Mouse (Mus musculus) embryonic facial prominence, embryonic 10.5 days (tissue): ENCODE data around the gene Spin1. TPM values are rescaled to one million over a fixed set of nuclear protein-coding genes. Genes with fewer than 3 reads are reported as not detected.
"Not testable (repeated sequence)": the region's sequence is repeated elsewhere in the genome, so short reads cannot be mapped to it uniquely, and the experiment has no call there.

Source experiments
- DNase-seq: peaks from one replicate; pipeline ENCODE4 v3.0.0-alpha.2; 2017; ENCODE audit warnings: low spot score
- H3K27ac ChIP-seq: fragments of 300-500 bp; sonication (generic); replicated peaks from 2 replicates; pipeline ENCODE4 v1.5.1; 2016; ENCODE audit warnings: mild to moderate bottlenecking
- H3K27me3 ChIP-seq: fragments of 300-500 bp; sonication (generic); replicated peaks from 2 replicates; pipeline ENCODE4 v1.6.1; 2016; ENCODE audit warnings: low read depth, mild to moderate bottlenecking; ENCODE audit not compliant: poor library complexity, severe bottlenecking
- H3K36me3 ChIP-seq: fragments of 300-500 bp; sonication (generic); replicated peaks from 2 replicates; pipeline ENCODE4 v1.6.1; 2016; ENCODE audit warnings: mild to moderate bottlenecking, moderate library complexity
- H3K4me1 ChIP-seq: fragments of 300-500 bp; sonication (generic); 2 replicates; pipeline ENCODE4 v1.6.1; 2016
- H3K4me3 ChIP-seq: fragments of 300-500 bp; sonication (generic); 2 replicates; pipeline ENCODE4 v1.5.1; 2016; ENCODE audit warnings: mild to moderate bottlenecking, moderate library complexity
- H3K9me3 ChIP-seq: fragments of 300-500 bp; sonication (generic); 2 replicates; pipeline ENCODE4 v1.6.1; 2016; ENCODE audit warnings: mild to moderate bottlenecking
- WGBS: fragments of 180-500 bp; shearing (Covaris S2); methylation state at CpG from one replicate; pipeline ENCODE4 v1.1.7; 2016; 5-methylcytosine and 5-hydroxymethylcytosine counted together
- polyA plus RNA-seq: library from polyadenylated mRNA; unstranded; fragments of >200 nt; fragmentation: Nextera tagmentation; extraction: Ambion mirVana; gene quantifications from 2 replicates; pipeline ENCODE4 v1.2.1, GENCODE M21; 2016

The Spin1 gene
- polyA plus RNA-seq, 1 experiment from 2014 or later = 105 TPM

DNA sequence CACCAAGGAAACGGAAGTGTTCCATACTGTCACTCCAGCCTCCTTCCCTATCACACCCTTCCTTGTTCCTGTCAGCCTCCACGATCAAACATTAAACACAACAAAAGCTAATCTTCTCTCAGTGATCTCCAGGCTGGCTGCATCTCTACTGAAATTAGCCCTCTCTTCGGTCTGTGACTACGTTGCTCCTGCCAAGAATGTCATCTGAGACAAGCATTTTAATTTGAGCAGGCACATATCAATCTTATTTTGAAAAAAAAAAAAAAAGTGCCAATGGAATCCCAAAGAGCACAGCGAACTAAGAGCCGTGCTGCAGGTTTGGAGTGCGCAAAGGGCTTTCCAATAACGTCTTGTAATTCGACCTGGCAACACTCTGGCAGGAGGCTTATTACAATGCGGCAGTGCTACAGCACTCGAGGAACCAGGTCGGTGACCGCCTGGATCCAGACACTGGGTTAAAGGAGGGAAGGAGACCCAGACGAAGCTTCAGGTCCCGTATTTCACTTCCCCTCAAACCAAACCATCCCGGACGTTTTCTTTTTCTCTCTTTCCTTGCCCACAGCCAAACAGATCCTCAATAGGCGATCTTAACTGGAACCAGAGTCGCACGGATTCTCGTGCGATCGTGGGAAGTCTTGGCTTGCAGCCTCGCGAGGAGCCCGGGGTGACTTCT, 984 bp upstream of the Spin1 start:
- H3K27ac ChIP-seq = peak overlapping the region; percentile 100
- DNase-seq = peak; percentile 69
- WGBS = 7% methylated on average over 26 of the region's 26 CpGs

DNA sequence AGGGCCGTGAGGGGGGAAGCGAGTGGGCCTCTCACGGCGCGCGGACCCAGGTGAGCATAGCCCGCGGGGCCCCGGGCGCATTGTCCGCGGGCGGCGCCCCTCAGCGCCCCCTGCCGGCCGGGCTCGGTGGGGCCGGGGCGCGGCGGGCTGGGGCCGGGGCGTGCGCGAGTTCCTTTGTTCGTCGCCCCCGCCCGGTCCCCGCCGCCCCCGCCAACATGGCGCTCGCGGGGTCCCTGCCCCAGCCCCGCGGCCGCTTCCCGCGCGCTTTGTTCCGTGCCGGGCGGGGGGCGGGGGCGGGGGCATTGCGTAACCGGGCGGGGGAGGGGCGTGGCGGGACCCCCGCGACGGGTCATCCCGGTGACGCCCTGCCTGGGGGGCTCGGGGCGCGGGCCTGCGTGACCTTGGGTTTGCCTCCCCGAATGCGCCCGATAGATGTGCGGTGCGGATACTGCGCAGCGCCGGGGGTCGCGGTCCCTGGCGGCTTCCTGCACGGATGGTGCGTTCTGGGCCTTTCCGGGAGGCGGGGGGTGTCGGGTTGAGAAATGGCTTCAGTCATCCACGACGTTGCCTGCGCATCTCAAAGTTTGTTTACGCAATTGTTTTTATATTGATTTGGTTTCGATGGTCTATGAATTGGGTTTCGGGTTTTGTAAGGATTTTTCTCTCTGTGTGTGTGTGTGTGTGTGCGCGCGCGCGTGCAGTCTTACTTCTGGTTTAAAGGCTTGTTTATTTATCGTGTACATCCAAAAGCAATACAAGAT, 516 bp downstream of the Spin1 start:
- DNase-seq = peak; percentile 81

More for the DNA sequence above, 984 bp upstream of the Spin1 start:
- H3K4me3 ChIP-seq = peak overlapping the region; percentile 90
- H3K27me3 ChIP-seq = no peaks in the 10 kb centered on the region
- peaks cover 26% of the 10 kb centered on the region for H3K36me3 ChIP-seq
- H3K4me1 ChIP-seq = peaks cover 34% of the 10 kb centered on the region
- peaks cover 24% of the 10 kb centered on the region for H3K9me3 ChIP-seq

GRCm38 (mm10) chr13:51101777-51102132, 1.1 kb downstream of the Spin1 start:
- Histone ChIP-seq H3K36me3 (peaks cover 46% of the 10 kb centered on the region), H3K27me3 (no peaks in the 10 kb centered on the region), H3K4me3 (peak overlapping the region; percentile 90), H3K9me3 (peaks cover 39% of the 10 kb centered on the region), H3K4me1 (peaks cover 27% of the 10 kb centered on the region), H3K27ac (peak overlapping the region; percentile 100)
- 37% methylated on average over 11 of the region's 11 CpGs for WGBS
- no peak for DNase-seq

More for the DNA sequence above, 516 bp downstream of the Spin1 start:
- Histone ChIP-seq H3K4me1 (peaks cover 27% of the 10 kb centered on the region), H3K9me3 (peaks cover 33% of the 10 kb centered on the region), H3K4me3 (peak overlapping the region; percentile 90), H3K36me3 (peaks cover 40% of the 10 kb centered on the region), H3K27me3 (no peaks in the 10 kb centered on the region), H3K27ac (peak overlapping the region; percentile 100)
- WGBS = 1% methylated on average over 83 of the region's 89 CpGs

DNA sequence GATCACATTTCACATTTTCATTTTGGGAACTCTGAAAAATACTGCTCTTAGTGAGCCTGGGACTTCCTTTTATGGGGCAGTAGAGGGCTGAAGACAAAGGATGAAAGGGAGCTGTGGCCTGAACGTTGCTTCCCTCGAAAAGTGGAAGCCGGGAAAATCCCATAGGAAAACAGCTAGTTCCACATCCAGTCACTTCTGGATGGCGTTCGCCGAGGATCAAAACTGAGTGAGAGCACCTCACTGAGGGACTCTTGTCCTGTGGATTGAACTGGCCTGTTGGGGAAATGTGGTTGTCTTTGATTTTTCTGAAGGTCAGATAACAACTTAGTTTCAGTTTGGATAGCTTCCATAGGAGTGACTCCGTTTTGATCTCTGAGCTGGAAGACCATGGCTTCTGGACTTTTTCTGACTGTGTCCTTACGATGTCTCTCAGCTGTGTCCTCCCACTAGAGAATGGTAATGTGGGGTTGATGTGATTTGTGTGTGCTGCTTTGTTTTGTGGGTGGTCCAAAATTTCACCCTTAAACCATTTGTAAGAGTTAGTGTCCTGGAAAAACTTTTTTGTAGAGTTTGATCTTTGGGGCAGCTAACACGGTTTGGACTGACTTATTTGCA, 2.5 kb downstream of the Spin1 start:
- Histone ChIP-seq H3K4me3 (peak overlapping the region; percentile 90), H3K27ac (no peak overlapping the region), H3K4me1 (peaks cover 27% of the 10 kb centered on the region), H3K27me3 (no peaks in the 10 kb centered on the region), H3K36me3 (peaks cover 61% of the 10 kb centered on the region), H3K9me3 (peaks cover 51% of the 10 kb centered on the region)
- WGBS = 95% methylated on average over 9 of the region's 9 CpGs
- no peak for DNase-seq

DNA sequence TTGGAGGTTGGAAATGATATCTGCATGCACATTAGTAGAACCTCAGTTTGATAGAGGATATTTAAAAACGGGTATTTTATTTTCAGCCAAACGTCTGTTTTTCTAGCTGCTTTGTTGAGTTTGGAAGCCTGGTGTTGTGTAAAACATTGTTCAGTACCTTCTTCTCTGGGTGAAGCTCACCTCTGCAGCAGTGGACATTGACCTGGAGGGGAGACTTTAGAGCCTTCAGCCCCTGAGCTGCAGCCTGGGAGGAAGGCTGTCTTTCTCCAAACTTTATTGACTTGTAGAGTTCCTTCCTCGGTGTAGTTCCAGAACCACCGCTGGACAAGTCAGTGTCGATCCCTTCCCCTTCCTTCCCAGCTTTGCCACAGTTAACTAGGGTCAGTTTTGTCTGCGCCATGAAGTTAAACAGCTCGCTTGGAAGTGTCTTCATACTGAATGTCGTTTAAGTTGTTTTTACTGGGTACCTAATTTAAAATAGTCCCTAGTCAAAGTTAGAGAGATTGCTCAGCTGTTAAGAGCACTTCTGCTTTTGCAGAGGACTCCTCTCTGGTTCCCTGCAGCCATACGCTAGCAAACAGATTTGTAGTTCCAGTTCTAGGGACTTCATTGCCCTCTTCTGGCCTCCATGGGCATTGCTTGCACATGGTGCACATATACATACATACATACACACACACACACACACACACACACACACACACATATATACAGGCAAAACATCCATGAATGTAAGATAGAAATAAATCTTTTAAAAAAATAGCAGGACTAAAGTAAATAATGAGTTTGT, 3.4 kb downstream of the Spin1 start:
- no peaks in the 10 kb centered on the region for H3K27me3 ChIP-seq
- no peak for DNase-seq
- no peak overlapping the region for H3K27ac ChIP-seq
- no peak overlapping the region for H3K4me3 ChIP-seq
- peaks cover 25% of the 10 kb centered on the region for H3K4me1 ChIP-seq
- peaks cover 69% of the 10 kb centered on the region for H3K36me3 ChIP-seq
- WGBS = 94% methylated on average over 9 of the region's 9 CpGs
- H3K9me3 ChIP-seq = peaks cover 59% of the 10 kb centered on the region

GRCm38 (mm10) chr13:51105861-51106655, 5.4 kb downstream of the Spin1 start:
- 95% methylated on average over 3 of the region's 3 CpGs for WGBS
- peaks cover 79% of the 10 kb centered on the region for H3K9me3 ChIP-seq

GRCm38 (mm10) chr13:51106816-51107215, 6.1 kb downstream of the Spin1 start:
- Histone ChIP-seq H3K36me3 (peaks cover 97% of the 10 kb centered on the region), H3K9me3 (peaks cover 85% of the 10 kb centered on the region), H3K4me3 (no peak overlapping the region), H3K27me3 (no peaks in the 10 kb centered on the region), H3K27ac (no peak overlapping the region), H3K4me1 (peaks cover 10% of the 10 kb centered on the region; the same call in 1 of the 2 replicates)
- 95% methylated on average over 4 of the region's 4 CpGs for WGBS
- no peak for DNase-seq

More at GRCm38 (mm10) chr13:51105861-51106655, 5.4 kb downstream of the Spin1 start:
- no peak overlapping the region for H3K27ac ChIP-seq
- peaks cover 10% of the 10 kb centered on the region; the same call in 1 of the 2 replicates for H3K4me1 ChIP-seq
- H3K4me3 ChIP-seq = no peak overlapping the region
- no peaks in the 10 kb centered on the region for H3K27me3 ChIP-seq
- H3K36me3 ChIP-seq = peaks cover 89% of the 10 kb centered on the region
- no peak for DNase-seq

DNA sequence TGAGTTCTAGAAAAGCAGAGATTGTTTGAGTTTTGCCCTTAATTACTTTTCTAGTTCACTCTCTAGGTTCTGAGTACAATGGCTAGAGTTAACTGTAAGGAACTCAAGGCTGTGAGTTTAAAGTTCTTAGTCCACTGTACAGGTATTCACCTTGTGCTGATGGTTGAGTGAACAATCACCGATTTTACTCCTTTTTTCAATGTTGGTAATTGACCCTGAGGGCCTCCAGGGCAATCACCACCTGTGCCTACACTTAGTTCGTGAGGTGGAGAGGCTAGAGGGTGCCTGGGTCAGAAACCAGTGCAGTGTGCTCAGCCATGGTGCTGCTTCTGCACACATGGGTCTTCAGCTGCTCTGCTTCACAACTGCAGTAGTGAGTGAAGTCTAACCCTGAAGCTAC, 8.8 kb downstream of the Spin1 start:
- no peaks in the 10 kb centered on the region for H3K27me3 ChIP-seq
- WGBS = 94% methylated on average over 2 of the region's 2 CpGs
- no peaks in the 10 kb centered on the region for H3K4me1 ChIP-seq
- no peak for DNase-seq
- peaks cover 85% of the 10 kb centered on the region for H3K9me3 ChIP-seq
- H3K27ac ChIP-seq = no peak overlapping the region
- no peak overlapping the region for H3K4me3 ChIP-seq
- H3K36me3 ChIP-seq = peaks cover 100% of the 10 kb centered on the region

DNA sequence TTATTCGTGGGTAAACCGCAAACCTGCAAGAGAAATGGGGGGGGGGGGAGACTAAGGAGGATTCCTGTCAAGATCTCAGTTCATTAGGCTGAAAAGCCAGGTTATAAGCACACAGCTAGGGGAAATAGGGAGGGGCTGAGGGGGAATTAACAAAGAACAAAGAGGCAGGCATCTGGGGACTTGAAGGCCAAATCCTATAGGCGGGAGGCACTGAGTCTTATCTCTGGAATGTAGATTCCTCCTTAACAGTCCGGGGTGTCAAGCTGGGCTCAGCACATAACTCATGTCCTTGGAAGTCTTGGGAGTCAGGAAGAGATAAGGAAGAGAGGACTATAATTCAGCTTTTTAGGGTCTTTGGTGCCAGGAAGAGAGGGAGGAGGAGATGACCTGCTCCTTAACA, 13.7 kb downstream of the Spin1 start:
- not testable (repeated sequence) for DNase-seq, H3K27me3 ChIP-seq, H3K27ac ChIP-seq, H3K4me3 ChIP-seq
- H3K36me3 ChIP-seq = peaks cover 56% of the 10 kb centered on the region
- peaks cover 15% of the 10 kb centered on the region for H3K4me1 ChIP-seq
- peaks cover 45% of the 10 kb centered on the region for H3K9me3 ChIP-seq
- 82% methylated on average over 4 of the region's 4 CpGs for WGBS

DNA sequence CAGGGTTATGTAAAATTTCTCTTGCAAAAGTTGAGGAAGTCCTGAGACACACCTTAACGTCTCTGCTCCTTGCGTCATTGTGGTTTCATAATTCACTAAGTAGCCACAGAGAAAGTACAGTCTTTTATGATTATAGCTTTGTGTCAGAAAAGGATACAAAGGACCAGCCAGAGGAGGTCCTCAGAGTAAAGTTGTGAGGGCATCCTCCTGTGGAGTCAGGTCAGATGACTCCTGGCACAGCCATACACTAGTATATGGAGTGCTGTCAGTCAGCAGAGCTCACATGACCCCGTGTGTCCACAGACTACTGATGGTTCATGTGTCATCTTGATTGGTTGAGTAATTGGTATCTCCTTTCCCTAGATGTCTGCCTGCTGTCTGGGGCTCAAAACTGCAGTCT, 15.1 kb downstream of the Spin1 start:
- DNase-seq = no peak
- peaks cover 42% of the 10 kb centered on the region for H3K36me3 ChIP-seq
- H3K27ac ChIP-seq = no peak overlapping the region
- no peak overlapping the region for H3K4me3 ChIP-seq
- no peaks in the 10 kb centered on the region for H3K27me3 ChIP-seq
- H3K9me3 ChIP-seq = peaks cover 32% of the 10 kb centered on the region
- 86% methylated on average over 3 of the region's 3 CpGs for WGBS
- H3K4me1 ChIP-seq = peaks cover 28% of the 10 kb centered on the region

- DNase-seq = no peak
Observed at GRCm38 (mm10) chr13:51120734-51121133, 20.1 kb downstream of the Spin1 start.

More at GRCm38 (mm10) chr13:51120734-51121133, 20.1 kb downstream of the Spin1 start:
- Histone ChIP-seq H3K9me3 (no peaks in the 10 kb centered on the region), H3K36me3 (peaks cover 32% of the 10 kb centered on the region), H3K4me3 (no peak overlapping the region), H3K27ac (no peak overlapping the region), H3K4me1 (peaks cover 64% of the 10 kb centered on the region), H3K27me3 (no peaks in the 10 kb centered on the region)
- WGBS = 16% methylated on average over 4 of the region's 4 CpGs
